Mouse (Mus musculus): ENCODE measurements around the gene Elf5. TPM values are rescaled to one million over a fixed set of nuclear protein-coding genes. Genes with fewer than 3 reads are reported as not detected.

Elf5 gene
- total RNA-seq, 2 experiments from 2014 or later = 0.24 to 0.50 TPM

GRCm38 (mm10) chr2:103465429-103465828 lies 53.9 kb downstream of the Elf5 start:
- no peak for DNase-seq
- intact Hi-C loops (cut with DNase I) = loop anchor here (10.0 kb wide), 1 partner anchor 279 kb away; no protein-coding TSS in a partner anchor

DNA sequence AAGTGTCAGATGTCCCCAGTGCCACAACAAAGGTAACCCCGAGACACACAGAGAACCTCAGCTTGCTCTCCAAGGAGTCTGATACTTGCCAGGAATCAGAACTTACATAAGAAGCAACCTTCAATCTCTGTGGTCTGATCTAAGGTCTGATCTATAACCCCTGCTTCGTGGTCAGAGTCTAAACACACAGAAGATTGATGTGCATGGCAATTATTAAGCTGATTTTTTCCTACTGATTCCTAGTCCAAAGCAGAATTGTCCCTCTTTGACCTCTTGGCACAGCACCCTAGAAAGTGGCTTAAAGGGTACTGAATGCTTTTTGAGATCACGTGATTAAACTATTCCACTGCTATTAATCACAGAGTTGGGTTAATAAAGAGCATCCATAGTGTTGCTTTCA lies 54.8 kb downstream of the Elf5 start:
- intact Hi-C loops (cut with DNase I) = loop anchor here (10.0 kb wide), 1 partner anchor 279 kb away; no protein-coding TSS in a partner anchor
- no peak for DNase-seq

DNA sequence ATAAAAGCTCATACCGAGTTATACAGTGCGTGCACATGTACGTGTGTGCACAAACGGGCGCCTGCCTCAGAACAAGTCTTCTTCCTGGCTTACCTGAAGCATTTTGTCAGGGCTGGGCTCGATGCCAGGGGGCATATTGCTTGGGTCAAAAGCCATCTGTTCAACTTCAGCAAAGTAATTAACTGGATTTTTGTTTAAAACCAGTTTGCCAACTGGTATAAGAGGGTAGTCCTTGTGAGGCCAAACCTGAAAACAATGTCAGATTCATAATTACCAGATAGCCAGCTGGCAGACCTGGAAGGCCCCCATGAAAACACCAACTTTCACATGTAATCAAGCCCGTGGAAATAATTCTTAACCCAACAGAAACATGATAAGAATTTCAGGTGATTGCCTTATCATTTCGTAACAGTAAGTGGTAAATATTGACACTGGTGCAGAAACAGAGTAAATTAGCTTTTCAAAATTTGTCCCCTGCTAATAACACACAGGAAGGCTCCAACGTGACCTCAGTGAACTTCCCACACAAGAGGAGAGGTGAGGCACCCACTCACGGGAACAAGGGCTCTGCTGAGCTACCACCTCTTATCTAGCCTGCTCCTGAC lies 55.6 kb downstream of the Elf5 start:
- intact Hi-C loops (cut with DNase I) = loop anchor here (10.0 kb wide), 1 partner anchor 278 kb away; no protein-coding TSS in a partner anchor
- DNase-seq = peak; percentile 47

GRCm38 (mm10) chr2:103473362-103473761 lies 61.9 kb downstream of the Elf5 start:
- intact Hi-C loops (cut with DNase I) = no loop called here
- DNase-seq = no peak

- intact Hi-C loops (cut with DNase I) = no loop called here
- DNase-seq = no peak
These were observed 64.7 kb downstream of the Elf5 start for GRCm38 (mm10) chr2:103476180-103476579.

- DNase-seq = no peak
- intact Hi-C loops (cut with DNase I) = no loop called here
These were observed 65.2 kb downstream of the Elf5 start for GRCm38 (mm10) chr2:103476657-103477056.

DNA sequence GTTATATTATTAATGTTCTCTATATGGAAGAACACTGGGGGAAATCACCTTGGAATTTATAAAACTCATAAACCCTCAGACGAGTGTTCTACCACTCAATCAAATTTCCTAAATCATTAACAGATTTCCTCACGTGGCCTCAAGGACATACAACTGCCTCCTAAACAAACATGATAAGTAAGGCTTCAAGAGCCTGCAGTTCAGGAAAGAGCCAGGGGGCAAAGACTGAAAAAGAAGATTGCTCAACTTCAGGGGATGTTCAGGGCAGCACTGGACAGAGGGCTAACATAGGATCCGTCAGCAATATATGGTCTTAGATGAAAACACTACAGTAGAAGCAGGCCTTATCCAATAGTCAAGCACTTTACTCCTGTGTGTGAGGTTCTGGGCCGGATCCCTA lies 66.0 kb downstream of the Elf5 start:
- DNase-seq = no peak
- intact Hi-C loops (cut with DNase I) = no loop called here

DNA sequence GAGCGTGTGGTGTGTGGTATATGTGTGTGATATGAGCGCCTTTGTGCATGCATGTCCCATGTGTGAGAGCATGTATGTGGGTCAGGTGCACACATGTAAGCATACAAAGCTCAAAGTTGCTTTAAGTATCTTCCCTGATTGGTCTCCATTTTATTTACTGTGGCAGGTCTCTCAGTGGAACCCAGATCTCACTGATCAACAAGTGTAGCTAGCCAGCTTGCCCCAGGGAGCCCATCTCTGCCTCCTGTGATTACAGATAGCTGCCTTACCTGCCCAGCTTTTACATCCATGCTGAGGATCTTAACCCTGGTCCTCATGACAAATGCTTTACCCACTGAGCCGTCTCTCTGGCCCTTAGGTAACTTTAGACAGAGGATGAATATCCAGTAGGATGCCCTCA lies 66.8 kb downstream of the Elf5 start:
- DNase-seq = no peak
- intact Hi-C loops (cut with DNase I) = no loop called here

- intact Hi-C loops (cut with DNase I) = no loop called here
- DNase-seq = no peak
These were observed 68.8 kb downstream of the Elf5 start for GRCm38 (mm10) chr2:103480240-103480639.

DNA sequence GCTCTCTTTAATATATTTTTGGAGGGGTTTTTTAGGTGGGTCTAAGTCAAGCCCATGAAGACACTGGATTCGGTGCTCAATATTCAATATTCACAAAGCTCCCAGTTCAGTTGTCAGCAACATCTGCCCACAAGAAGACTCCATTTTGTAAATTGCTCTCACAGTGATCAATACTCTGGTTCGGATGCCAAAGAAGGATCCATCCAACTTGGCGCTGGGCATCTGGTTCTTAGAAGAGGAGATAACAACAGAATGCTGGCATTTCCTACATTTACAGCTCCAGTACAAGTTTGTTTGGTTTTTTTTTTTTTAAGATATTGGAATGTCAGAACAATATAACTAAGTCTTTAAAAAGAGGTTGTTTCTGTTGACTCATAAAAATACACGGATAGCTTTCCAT lies 69.4 kb downstream of the Elf5 start:
- no peak for DNase-seq
- intact Hi-C loops (cut with DNase I) = no loop called here

GRCm38 (mm10) chr2:103481314-103482231 lies 70.1 kb downstream of the Elf5 start:
- DNase-seq = no peak
- intact Hi-C loops (cut with DNase I) = no loop called here

GRCm38 (mm10) chr2:103483289-103483985 lies 71.9 kb downstream of the Elf5 start:
- no peak for DNase-seq
- intact Hi-C loops (cut with DNase I) = no loop called here

DNA sequence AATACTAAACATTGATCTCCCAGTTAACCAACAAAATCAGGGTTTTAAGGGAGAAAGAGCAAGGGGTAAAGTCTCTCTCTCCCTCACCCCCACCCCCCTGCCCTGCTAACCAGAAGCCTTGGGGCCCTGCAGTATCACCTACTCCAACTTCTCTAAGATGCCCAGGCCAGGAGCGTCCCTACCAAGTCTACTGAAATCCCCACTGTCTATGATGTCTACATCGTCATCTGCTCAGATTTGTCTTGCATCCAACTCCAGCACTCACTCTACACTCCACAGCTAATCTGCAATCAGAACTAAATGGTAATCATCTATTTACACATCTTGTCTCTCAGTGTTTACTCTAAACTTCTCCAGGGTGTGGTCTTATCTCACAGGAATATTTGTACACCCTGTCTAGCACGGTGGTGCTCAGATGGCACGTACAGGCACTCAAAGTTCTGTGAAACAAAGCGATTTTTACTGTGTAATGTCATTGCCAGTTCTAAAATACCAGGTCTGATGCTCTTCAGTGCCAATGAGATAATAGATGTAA lies 72.6 kb downstream of the Elf5 start:
- DNase-seq = no peak
- intact Hi-C loops (cut with DNase I) = no loop called here

DNA sequence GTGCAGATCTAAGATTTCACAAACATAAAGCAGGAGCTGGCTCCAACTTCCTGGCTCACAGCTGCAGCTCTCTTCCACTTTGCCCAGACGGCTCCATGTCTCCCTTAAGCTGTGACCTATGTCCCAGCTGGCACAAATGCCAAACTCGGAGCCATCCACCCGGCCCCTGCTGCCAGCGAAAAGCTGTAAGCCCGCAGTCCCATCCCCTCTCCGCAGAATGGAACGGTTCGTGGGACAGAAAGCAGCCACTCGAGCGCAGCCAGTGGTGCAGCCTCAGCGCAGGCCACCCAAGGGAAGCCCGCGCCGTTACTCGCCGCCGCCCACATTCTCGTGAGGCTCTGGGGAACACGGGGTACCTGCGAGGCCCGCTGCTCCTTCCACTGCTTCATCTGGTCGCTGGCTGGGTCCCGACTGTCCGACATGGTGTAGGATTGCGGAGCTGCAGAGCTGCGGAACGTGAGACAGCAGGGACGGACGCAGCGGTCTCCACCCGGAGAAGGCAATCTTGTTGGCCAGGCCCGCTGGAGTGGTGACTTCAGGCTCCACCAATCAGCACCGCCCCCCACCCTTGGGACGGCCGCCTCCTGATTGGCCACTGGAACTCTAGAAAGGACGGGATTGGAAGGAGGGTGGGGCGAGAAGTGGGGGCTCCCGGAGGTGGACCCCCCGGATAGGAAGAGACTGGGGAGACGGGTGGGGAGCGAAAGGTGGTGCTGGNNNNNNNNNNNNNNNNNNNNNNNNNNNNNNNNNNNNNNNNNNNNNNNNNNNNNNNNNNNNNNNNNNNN lies 73.3 kb downstream of the Elf5 start, which contains the start of gene Cat:
TSS of gene Cat (minus strand) at position 544 of the 785 bp plus-strand sequence.
- DNase-seq = peak; percentile 98
- intact Hi-C loops (cut with DNase I) = no loop called here

GRCm38 (mm10) chr2:103492526-103492925 lies 81.0 kb downstream of the Elf5 start:
- no peak for DNase-seq
- intact Hi-C loops (cut with DNase I) = no loop called here

- intact Hi-C loops (cut with DNase I) = no loop called here
- DNase-seq = no peak
These were observed 82.3 kb downstream of the Elf5 start for GRCm38 (mm10) chr2:103493827-103494226.

DNA sequence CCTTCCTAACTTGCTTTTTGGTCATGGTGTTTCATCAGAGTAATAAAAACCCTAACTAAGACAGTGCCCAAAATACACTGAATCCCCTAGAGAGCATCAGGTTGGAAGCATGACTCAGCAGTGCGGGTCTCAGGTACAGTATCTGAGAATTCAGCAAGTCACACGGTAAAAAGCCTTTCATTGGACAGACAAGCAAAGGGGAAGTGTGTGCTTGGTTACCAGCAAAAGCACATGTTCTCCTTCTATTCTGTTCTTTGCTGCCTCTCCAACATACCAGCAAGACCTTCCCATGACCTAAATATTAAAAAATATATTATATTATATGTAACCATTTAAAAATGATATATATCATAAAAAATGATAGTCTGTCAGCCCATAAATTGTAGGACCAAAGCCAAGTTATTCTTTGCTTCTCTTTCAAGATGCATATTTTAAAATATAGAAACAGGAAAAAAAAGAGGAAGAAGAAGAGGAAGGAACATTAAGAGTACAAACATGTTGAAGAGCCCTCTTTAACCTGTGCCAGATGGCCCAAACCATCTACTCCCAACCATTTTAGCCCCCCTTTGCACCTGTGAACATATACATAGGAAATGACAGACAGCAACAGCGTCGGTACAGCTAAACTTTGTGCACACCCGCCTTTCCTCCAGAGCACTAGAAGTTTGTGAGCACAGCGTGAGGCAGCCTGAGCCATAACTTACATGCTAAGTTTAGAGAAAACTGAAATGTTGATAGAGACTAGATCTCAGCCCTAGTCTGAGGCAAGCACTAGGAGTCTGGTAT lies 84.3 kb downstream of the Elf5 start:
- intact Hi-C loops (cut with DNase I) = no loop called here
- no peak for DNase-seq

Data from left cerebral cortex, postnatal 4 days (tissue).